Mouse (Mus musculus) hindbrain, embryonic 11.5 days (tissue): ENCODE measurements around the gene Sema4a. TPM values are rescaled to one million over a fixed set of nuclear protein-coding genes. Genes with fewer than 3 reads are reported as not detected.
A peak's percentile ranks its signal among the peaks of the same experiment; 100 is the strongest.

ENCODE experiments used
- ATAC-seq: fragments of 200-750 bp; cut with Nextera tagmentation; 2 replicates; pipeline ENCODE4 v1.8.0; 2017; ENCODE audit warnings: mild to moderate bottlenecking, moderate TSS enrichment, moderate library complexity; ENCODE audit not compliant: low FRiP score
- DNase-seq: peaks from one replicate; pipeline ENCODE4 v3.0.0-alpha.2; 2015; ENCODE audit warnings: low spot score
- H3K27ac ChIP-seq: fragments of 300-500 bp; sonication (generic); 2 replicates; pipeline ENCODE4 v1.5.1; 2014; ENCODE audit warnings: mild to moderate bottlenecking, low read depth, low read length
- H3K27me3 ChIP-seq: fragments of 300-500 bp; sonication (generic); 2 replicates; pipeline ENCODE4 v1.6.1; 2014; ENCODE audit warnings: mild to moderate bottlenecking, low read length, moderate library complexity, mixed read lengths; ENCODE audit not compliant: control insufficient read depth, insufficient read depth
- H3K36me3 ChIP-seq: fragments of 300-500 bp; sonication (generic); 2 replicates; pipeline ENCODE4 v1.6.1; 2014; ENCODE audit warnings: mild to moderate bottlenecking, low read length, moderate library complexity, mixed read lengths; ENCODE audit not compliant: control insufficient read depth, insufficient read depth
- H3K4me1 ChIP-seq: fragments of 300-500 bp; sonication (generic); replicated peaks from 2 replicates; pipeline ENCODE4 v1.6.1; 2014; ENCODE audit warnings: low read length, mixed read lengths; ENCODE audit not compliant: control insufficient read depth, insufficient read depth
- H3K4me2 ChIP-seq: fragments of 300-500 bp; sonication (generic); replicated peaks from 2 replicates; pipeline ENCODE4 v1.6.1; 2014; ENCODE audit warnings: mild to moderate bottlenecking, low read depth, low read length
- H3K4me3 ChIP-seq: fragments of 300-500 bp; sonication (generic); 2 replicates; pipeline ENCODE4 v1.5.1; 2014; ENCODE audit warnings: low read depth, low read length
- H3K9ac ChIP-seq: fragments of 300-500 bp; sonication (generic); 2 replicates; pipeline ENCODE4 v1.6.1; 2014; ENCODE audit warnings: low read depth, low read length
- H3K9me3 ChIP-seq: fragments of 300-500 bp; sonication (generic); 2 replicates; pipeline ENCODE4 v1.6.1; 2016; ENCODE audit warnings: low read length; ENCODE audit not compliant: control insufficient read depth
- WGBS: fragments of 180-500 bp; shearing (Covaris S2); extraction: QIAGEN DNeasy Blood & Tissue Kit; methylation state at CpG from one replicate; pipeline ENCODE4 v1.1.7; 2014; 5-methylcytosine and 5-hydroxymethylcytosine counted together
- polyA plus RNA-seq: library from polyadenylated mRNA; unstranded; fragments of >200 nt; fragmentation: Nextera tagmentation; extraction: Ambion mirVana; gene quantifications from 2 replicates; pipeline ENCODE4 v1.2.1, GENCODE M21; 2014

The Sema4a gene
- polyA plus RNA-seq, 1 experiment from 2014 or later: 7.8 TPM

DNA sequence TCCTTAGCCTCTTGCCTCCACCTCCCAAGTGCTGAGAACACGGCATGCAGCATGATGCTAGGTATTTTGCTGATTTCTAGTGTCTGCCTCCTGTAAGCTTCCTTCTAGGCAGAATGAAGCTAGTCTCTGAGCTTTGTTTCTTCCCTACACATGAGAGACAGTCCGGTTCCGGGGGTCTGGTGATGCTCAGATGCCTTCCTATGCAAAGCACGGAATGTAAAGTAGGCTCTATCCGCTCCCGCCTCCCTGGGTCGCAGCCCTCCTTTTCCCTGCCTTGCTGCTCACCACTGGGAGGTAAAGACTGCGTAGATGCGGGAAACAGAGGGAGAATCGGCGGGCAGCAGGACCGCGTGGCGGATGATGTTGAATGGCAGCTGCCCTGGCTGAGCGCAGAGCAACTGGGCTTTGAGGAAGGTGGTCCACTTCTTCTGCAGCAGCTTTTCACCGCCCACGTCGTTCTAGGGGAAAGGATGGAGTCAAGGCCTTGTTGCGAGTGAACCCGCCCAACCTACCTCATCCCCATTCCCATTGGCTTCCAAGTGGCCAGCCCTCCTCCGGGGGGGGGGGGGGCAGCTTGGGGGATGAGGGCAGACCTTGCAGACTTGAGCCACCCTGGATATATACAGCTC lies 11.5 kb downstream of the Sema4a start:
- 4% methylated on average over 20 of the region's 21 CpGs for WGBS
- no peak overlapping the region for H3K27ac ChIP-seq
- no peaks in the 10 kb centered on the region for H3K4me1 ChIP-seq
- ATAC-seq: peak; percentile 43; the same call in 1 of the 2 replicates
- DNase-seq: peak; percentile 56
- peak overlapping the region; percentile 17 for H3K4me3 ChIP-seq
- peaks cover 2% of the 10 kb centered on the region; the same call in 1 of the 2 replicates for H3K27me3 ChIP-seq
- H3K36me3 ChIP-seq: no peaks in the 10 kb centered on the region
- no peaks in the 10 kb centered on the region for H3K9me3 ChIP-seq
- H3K4me2 ChIP-seq: peak overlapping the region; percentile 39
- peak overlapping the region; percentile 52 for H3K9ac ChIP-seq

DNA sequence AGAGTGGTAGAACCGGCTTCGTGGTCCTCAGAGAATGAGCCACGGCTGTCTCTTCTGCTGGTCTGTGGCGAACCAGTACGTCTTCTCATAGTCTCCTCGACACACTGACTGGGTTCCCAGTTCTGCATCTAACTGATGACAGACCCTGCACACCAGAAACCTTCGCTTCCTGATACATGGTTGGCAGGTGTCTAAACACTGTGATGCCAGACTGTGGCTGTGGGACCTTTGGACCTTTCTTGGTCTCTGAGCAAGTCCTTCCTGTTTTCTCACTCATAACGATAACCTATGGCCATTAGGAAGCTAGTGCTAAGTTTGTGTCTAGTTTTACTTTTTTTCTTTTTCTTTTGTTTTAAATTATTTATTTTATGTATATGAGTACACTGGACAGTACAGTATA lies 12.5 kb downstream of the Sema4a start:
- no peaks in the 10 kb centered on the region for H3K36me3 ChIP-seq

DNA sequence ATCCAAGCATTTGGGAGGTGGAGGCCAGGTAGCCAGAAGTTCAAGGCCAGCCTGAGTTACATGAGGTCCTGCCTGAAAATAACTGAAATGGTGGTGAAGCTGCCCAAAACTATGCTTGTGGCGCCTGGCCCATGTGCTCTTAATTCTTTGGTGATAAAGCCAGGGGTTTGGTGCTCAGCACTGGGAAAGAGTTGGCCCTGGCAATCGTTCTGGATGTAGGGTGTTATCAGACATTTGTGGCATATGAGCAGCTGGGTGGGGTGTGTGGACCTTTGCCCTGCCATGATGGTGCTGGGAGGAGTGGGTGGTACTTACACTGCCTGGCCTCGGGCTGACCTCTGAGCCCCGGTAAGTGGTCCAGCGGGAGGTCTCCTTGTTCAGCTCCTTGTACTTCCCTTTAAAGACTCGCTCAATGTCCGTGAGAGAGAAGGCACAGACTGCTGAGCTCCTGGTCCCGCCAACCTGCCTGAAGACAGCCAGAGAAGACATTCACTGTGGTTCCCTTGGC lies 13.3 kb downstream of the Sema4a start:
- no peaks in the 10 kb centered on the region for H3K4me1 ChIP-seq
- no peak overlapping the region for H3K9ac ChIP-seq
- peaks cover 2% of the 10 kb centered on the region; the same call in 1 of the 2 replicates for H3K27me3 ChIP-seq
- no peak for DNase-seq
- H3K4me3 ChIP-seq: no peak overlapping the region
- H3K27ac ChIP-seq: no peak overlapping the region
- no peak for ATAC-seq
- no peaks in the 10 kb centered on the region for H3K36me3 ChIP-seq
- WGBS: 54% methylated on average over 8 of the region's 8 CpGs
- no peaks in the 10 kb centered on the region for H3K9me3 ChIP-seq
- no peak overlapping the region for H3K4me2 ChIP-seq

More for the DNA sequence above, 12.5 kb downstream of the Sema4a start:
- WGBS: 90% methylated on average over 8 of the region's 8 CpGs
- Histone ChIP-seq H3K9me3 (no peaks in the 10 kb centered on the region), H3K4me1 (no peaks in the 10 kb centered on the region), H3K27me3 (peaks cover 2% of the 10 kb centered on the region; the same call in 1 of the 2 replicates), H3K9ac (no peak overlapping the region), H3K4me2 (no peak overlapping the region), H3K27ac (no peak overlapping the region), H3K4me3 (no peak overlapping the region)
- ATAC-seq (no peak), DNase-seq (no peak)

GRCm38 (mm10) chr3:88446471-88447123 lies 14.4 kb downstream of the Sema4a start:
- ATAC-seq: no peak
- DNase-seq: no peak
- Histone ChIP-seq H3K36me3 (no peaks in the 10 kb centered on the region), H3K27ac (no peak overlapping the region), H3K4me1 (no peaks in the 10 kb centered on the region), H3K4me3 (no peak overlapping the region), H3K9ac (no peak overlapping the region), H3K27me3 (peaks cover 2% of the 10 kb centered on the region; the same call in 1 of the 2 replicates), H3K4me2 (no peak overlapping the region), H3K9me3 (no peaks in the 10 kb centered on the region)
- WGBS: 79% methylated on average over 8 of the region's 8 CpGs

DNA sequence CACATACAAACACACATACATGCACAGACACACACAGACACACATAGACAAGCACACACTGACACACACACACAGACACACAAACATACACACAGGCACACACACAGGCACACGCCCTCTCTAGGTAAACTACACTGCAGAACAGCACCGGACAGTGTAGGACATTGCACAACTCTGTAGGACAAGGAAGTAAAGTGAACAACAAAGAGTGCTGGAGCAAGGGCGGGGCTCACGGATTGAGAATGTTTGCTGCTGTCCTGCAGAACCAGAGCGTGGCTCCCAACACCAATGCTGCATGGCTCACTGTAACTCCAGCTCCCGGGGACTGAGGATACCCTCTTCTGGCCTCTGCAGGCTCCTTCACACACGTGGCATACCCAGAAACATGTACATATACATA lies 18.1 kb downstream of the Sema4a start:
- Histone ChIP-seq H3K27me3 (no peaks in the 10 kb centered on the region; the same call in 1 of the 2 replicates), H3K4me3 (no peak overlapping the region), H3K4me1 (no peaks in the 10 kb centered on the region), H3K9me3 (no peaks in the 10 kb centered on the region), H3K27ac (no peak overlapping the region), H3K9ac (no peak overlapping the region), H3K36me3 (no peaks in the 10 kb centered on the region), H3K4me2 (no peak overlapping the region)
- ATAC-seq: no peak
- DNase-seq: no peak
- 82% methylated on average over 7 of the region's 7 CpGs for WGBS

DNA sequence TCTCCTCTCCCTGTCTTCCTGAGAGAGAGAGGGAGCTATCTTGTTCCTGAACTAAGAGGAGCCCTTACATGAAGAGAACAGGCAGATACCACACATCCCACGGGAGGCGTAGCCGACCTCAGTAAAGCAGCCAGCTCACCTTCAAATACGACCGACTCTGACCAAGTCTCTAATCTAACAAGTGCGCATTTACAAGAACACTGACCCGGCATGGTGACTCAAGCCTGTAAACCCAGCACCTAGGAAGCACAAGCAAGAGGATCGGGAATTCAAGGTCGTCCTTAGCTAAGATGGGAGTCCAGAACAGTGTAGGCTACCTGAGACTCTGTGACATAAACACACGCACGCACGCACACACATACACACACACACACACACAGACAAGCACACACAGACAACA lies 18.5 kb downstream of the Sema4a start:
- no peak overlapping the region for H3K4me2 ChIP-seq
- no peaks in the 10 kb centered on the region for H3K36me3 ChIP-seq
- H3K4me3 ChIP-seq: no peak overlapping the region
- WGBS: 87% methylated on average over 12 of the region's 12 CpGs
- no peak overlapping the region for H3K27ac ChIP-seq
- no peak for ATAC-seq
- H3K9ac ChIP-seq: no peak overlapping the region
- DNase-seq: no peak
- no peaks in the 10 kb centered on the region for H3K9me3 ChIP-seq
- no peaks in the 10 kb centered on the region for H3K4me1 ChIP-seq
- H3K27me3 ChIP-seq: no peaks in the 10 kb centered on the region; the same call in 1 of the 2 replicates

- ATAC-seq (no peak), DNase-seq (peak; percentile 67)
- no peak overlapping the region for H3K4me2 ChIP-seq
- WGBS: 22% methylated on average over 27 of the region's 27 CpGs
- H3K4me1 ChIP-seq: peaks cover 4% of the 10 kb centered on the region; the same call in 1 of the 2 replicates
- no peak overlapping the region for H3K27ac ChIP-seq
- H3K9me3 ChIP-seq: no peaks in the 10 kb centered on the region
- H3K27me3 ChIP-seq: no peaks in the 10 kb centered on the region
- H3K36me3 ChIP-seq: no peaks in the 10 kb centered on the region
- H3K9ac ChIP-seq: no peak overlapping the region
- no peak overlapping the region for H3K4me3 ChIP-seq
Measured at GRCm38 (mm10) chr3:88440500-88441381, 20.2 kb downstream of the Sema4a start.

DNA sequence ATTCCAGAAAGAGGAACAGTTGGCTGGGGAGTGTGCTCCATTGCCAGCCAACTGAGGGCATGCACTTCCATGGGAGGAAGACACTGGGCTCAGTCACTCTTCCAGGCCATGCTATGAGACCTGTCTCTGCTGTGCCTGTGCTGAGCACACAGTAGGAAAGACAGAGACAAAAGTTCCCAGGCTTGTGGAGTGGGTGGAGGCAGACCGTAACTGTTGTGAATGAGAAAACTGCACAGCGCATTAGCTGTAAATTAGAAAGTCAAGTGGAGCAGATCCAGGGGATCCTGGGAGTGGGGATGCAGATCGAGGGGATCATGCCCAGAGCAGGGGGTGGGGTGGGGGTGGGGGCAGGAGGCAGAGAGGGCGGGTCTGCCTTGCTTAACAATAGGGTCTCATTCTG lies 21.4 kb downstream of the Sema4a start:
- ATAC-seq: no peak
- DNase-seq: no peak
- WGBS: 47% methylated on average over 4 of the region's 4 CpGs
- no peaks in the 10 kb centered on the region for H3K36me3 ChIP-seq
- no peak overlapping the region for H3K27ac ChIP-seq
- H3K9ac ChIP-seq: no peak overlapping the region
- no peak overlapping the region for H3K4me3 ChIP-seq
- peaks cover 4% of the 10 kb centered on the region; the same call in 1 of the 2 replicates for H3K4me1 ChIP-seq
- H3K9me3 ChIP-seq: no peaks in the 10 kb centered on the region
- no peak overlapping the region for H3K4me2 ChIP-seq
- H3K27me3 ChIP-seq: no peaks in the 10 kb centered on the region
